Mouse (Mus musculus) hindbrain, embryonic 14.5 days (tissue): ENCODE results near the gene Cabin1. TPM values are rescaled to one million over a fixed set of nuclear protein-coding genes. Genes with fewer than 3 reads are reported as not detected.

Source experiments
- polyA plus RNA-seq: library from polyadenylated mRNA; unstranded; fragments of >200 nt; fragmentation: Nextera tagmentation; extraction: Ambion mirVana; gene quantifications from 2 replicates; pipeline ENCODE4 v1.2.1, GENCODE M21; 2014

The Cabin1 gene
- polyA plus RNA-seq, 1 experiment from 2014 or later: 40.4 TPM

Other genes starting within 250 kb of the Cabin1 start
- gene Snrpd3, start 246.8 kb downstream of the Cabin1 start, polyA plus RNA-seq: 118 and 119 TPM in 2 replicates
- 23.5 and 23.9 TPM in 2 replicates for gene Gucd1, start 246.4 kb downstream of the Cabin1 start, polyA plus RNA-seq
- gene Lrrc75b, start 204.0 kb downstream of the Cabin1 start, polyA plus RNA-seq: 34.5 and 43.5 TPM in 2 replicates
- gene Ggt1, start 202.7 kb downstream of the Cabin1 start, polyA plus RNA-seq: 1.6 and 1.7 TPM in 2 replicates
- gene Ggt5, start 175.0 kb downstream of the Cabin1 start, polyA plus RNA-seq: 2.1 and 2.7 TPM in 2 replicates
- 6.9 and 7.3 TPM in 2 replicates for gene Susd2, start 120.3 kb downstream of the Cabin1 start, polyA plus RNA-seq
- gene Ddt, start 9.1 kb upstream of the Cabin1 start, polyA plus RNA-seq: 84.3 and 89.8 TPM in 2 replicates
- not detected in 2 replicates for gene Gm20441, start 16.6 kb upstream of the Cabin1 start, polyA plus RNA-seq
- gene Gstt3, start 17.1 kb upstream of the Cabin1 start, polyA plus RNA-seq: 0.57 and 1.4 TPM in 2 replicates
- gene Gstt1, start 34.2 kb upstream of the Cabin1 start, polyA plus RNA-seq: 12.1 and 12.2 TPM in 2 replicates
- gene Gstt4, start 58.2 kb upstream of the Cabin1 start, polyA plus RNA-seq: not detected in 2 replicates
- gene Gstt2, start 73.1 kb upstream of the Cabin1 start, polyA plus RNA-seq: 5.8 and 8.3 TPM in 2 replicates
- gene Mif, start 95.9 kb upstream of the Cabin1 start, polyA plus RNA-seq: 1,642 and 1,896 TPM in 2 replicates
- 0.91 and 1.5 TPM in 2 replicates for gene Derl3, start 129.1 kb upstream of the Cabin1 start, polyA plus RNA-seq
- gene Smarcb1, start 157.3 kb upstream of the Cabin1 start, polyA plus RNA-seq: 230 and 231 TPM in 2 replicates
- gene Chchd10, start 168.8 kb upstream of the Cabin1 start, polyA plus RNA-seq: 148 TPM in 2 replicates
- gene Mmp11, start 172.2 kb upstream of the Cabin1 start, polyA plus RNA-seq: 16.8 and 18.0 TPM in 2 replicates
- 2.4 and 3.1 TPM in 2 replicates for gene Gm867, start 176.3 kb upstream of the Cabin1 start, polyA plus RNA-seq
- 0.48 and 1.6 TPM in 2 replicates for gene Vpreb3, start 178.7 kb upstream of the Cabin1 start, polyA plus RNA-seq
- 0.14 TPM in 1 of 2 replicates, not detected in the other for gene Gm5134, start 190.2 kb upstream of the Cabin1 start, polyA plus RNA-seq